Mouse (Mus musculus) heart, adult 9 months (tissue): ENCODE data around the gene Gm5678.
"Not testable (repeated sequence)": the region's sequence is repeated elsewhere in the genome, so short reads cannot be mapped to it uniquely, and the experiment has no call there.

Source experiments
- DNase-seq, 2 experiments: peaks; one replicate each; pipeline ENCODE4 v3.0.0; 2022; ENCODE audit warnings: low spot score in 2 of 2

The Gm5678 gene

DNA sequence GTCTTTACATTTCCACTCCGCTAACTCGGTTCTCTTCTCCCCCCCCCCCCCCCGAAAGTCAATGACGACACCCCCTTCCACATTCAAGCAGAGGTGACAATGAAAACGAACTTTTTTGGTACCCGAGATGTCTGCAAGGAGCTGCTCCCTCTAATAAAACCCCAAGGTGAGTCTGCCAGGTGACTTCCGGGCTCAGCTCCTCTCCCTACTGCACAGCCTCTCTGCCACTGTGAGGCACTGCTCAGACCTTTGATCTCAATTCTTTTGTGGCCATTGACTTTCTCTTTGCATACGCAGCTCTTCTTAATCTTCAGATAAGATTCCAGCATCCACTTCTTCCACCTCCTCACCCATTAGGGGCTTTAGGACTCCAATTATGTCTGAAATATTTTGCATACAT lies 19.2 kb upstream of the Gm5678 start:
- no peak for DNase-seq

DNA sequence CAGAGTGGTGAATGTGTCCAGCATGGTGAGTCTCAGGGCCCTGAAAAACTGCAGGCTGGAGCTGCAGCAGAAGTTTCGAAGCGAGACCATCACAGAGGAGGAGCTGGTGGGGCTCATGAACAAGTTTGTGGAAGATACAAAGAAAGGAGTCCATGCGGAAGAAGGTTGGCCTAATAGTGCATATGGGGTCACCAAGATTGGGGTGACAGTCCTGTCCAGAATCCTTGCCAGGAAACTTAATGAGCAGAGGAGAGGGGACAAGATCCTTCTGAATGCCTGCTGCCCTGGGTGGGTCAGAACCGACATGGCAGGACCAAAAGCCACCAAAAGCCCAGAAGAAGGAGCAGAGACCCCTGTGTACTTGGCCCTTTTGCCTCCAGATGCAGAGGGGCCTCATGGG lies 18.1 kb upstream of the Gm5678 start:
- no peak for DNase-seq

DNA sequence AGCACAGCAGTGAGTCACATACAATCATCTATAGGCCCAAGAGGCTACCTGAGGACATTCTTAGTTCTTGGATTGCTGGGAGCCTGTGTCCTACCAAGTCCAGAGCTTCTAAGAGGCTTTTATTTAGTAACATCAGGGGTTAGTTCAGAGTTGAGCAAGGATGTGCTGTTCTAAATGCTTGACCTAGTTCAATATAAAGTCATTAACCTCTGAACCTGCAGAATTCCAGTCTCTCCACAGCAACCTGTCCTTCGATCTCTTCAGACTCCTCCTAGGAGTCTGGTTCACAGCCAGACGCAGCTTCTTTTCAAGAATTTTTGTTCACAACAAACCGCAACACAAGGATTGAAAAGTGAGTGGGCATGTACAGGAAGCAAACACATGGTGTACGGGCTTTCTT lies 16.9 kb upstream of the Gm5678 start:
- DNase-seq: no peak

DNA sequence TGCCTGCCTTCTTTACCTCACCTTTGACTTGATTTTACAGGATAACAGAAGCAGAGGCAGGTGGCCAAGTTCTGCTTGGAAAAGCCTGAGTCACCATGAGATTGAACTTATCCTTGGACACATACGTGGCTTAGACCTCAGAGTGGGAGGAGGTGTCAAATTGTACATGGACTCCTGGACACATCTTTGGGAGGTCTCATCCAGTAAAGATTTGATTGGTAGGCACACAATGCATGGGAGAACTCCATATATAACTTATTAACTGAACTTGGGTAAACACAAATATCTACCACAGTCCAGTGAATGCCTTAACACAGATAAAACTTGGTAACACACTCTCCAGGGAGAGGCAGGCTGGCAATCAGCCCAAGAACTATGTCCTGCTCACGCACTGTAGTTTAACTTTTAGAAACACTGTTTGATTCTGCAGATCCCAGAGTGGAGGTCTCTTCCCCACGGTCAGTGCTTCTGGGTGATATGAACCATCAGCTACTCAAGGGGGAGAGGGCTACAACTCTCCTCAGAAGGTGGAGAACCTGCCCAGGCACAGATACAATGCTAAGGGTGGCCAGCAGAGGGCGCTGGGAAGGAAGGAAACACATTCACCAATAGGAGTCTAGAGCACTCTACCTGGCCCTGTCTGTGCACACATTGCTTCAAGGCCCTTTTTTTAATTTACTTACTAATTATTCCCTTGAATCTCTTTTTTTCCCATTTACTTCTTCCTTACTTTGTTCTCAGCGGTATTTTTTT lies 12.6 kb upstream of the Gm5678 start:
- peak in 1 of 2 experiments; percentile 41 for DNase-seq

DNA sequence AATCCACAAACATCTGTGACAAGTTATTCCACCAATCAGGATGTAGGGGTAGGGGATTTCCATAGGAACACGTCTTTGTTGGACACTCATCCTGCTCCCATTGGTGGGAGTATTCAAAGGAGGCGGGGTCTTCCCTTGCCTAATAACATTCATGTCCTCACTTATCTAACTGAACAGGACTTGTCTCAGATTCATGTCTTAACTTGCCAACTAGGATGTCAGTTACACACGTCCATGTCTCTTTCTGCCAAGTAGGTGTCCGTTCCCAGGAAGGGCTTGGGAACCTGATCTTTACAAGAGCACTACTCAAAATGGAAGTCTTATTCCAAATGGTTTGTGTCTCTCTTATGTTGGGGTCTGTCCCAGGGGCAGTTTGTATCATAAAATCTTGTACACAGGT lies 4.1 kb upstream of the Gm5678 start:
- DNase-seq: not testable (repeated sequence)

DNA sequence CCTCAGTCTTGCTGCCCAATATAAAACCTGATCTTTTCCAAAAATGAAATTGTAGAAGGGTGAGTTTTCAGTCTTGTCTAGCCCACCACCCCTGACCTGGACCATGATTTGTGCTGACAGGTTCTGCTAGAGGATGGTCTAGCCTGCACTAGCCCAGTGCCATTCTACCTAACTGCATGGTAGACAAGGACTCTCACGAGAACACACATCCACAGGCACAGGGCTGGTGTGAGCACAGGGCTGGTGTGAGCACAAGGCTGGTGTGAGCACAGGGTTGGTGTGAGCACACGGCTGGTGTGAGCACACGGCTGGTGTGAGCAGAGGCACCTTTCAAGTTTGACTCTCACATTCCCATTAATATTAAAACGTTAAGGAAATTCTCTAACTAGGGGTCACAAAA lies 3.2 kb upstream of the Gm5678 start:
- no peak for DNase-seq

DNA sequence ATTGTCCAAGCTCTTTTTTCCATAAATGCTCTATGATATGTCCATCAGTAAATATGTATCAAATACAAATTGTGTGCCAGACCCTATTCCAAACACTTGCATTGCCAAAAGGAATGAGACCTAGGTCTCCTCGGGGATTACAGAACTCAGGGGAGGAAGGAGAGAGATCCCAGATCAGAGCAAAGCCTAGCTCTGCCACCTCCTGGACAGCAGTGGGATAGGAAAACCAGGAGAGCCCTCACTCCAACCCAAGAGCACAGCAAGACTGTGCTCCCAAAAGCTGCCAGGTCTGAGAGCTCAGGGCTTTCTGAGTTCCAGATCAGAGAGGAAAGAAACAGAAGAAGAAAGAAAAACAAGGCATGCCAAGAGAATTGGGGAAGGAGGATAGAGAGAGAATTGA lies 1.2 kb upstream of the Gm5678 start:
- DNase-seq: no peak

DNA sequence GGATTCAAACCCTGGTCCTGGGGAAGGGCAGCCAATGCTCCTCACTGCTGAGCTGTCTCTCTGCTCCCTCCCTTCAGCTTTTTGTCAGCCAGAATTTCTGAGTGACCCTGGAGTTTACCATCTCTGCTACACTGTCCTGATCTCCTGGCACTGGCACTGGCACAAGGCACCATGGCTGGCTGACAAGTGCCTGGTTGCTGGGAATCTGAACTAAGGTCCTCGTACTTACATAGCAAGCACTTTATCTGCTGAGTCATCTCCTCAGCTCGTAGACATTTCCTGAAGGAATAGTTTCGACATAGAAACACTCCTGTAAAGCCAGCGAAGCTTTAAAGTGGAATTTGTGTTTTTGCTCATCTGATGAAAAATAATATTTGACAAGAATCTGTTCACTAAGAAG lies 16.1 kb downstream of the Gm5678 start:
- no peak for DNase-seq

DNA sequence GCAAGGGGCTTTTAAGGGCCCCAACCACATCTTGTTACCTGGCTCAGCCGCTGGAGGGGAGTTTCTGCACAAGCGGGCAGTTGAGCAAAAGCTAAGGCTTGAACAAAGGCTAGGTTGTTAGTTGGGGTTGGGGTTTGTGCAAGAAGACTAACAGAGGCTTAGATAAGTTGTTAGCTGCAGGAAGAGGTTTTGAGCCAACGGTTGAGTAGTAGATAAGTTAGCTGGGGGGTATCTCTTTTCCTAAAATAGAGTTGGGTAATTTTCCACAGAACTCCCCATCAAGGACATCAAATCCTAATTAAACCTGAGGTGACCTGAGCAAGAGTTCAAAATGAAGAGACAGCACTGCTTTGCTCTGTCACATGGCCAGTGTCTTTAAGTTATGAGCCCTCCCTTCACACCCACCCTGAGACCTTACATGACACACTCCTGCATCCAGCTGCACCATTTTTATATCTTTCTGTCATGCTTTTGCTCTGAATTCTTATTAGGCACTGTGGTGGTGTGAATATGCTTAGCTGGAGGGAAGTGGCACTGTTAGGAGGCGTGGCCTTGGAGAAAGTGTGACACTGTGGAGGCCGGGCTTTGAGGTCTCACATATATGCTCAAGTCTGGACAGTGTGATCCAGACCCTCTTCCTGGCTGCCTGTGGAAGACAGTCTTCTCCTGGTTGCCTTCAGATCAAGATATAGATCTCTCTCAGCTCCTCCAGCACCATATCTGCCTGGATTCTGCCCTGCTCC lies 20.7 kb downstream of the Gm5678 start:
- no peak for DNase-seq

DNA sequence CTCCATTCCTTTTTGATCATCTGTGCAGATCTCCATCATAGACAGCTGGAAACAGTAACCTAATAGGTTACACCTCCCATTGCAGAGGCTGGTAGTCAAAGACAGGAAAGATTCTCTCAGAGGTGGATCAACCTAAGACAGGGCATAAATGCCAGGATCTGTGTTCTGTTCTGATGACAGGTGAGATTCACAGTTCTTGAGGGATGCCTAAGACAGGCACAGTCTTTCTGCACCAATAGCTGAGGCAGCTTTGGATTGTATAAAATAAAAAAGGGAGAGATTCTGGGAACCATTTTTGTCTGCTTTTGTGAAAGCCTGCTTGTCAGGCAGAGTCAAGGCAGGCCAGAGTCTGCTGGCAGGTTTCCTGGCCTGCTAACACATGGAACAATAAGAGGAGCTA lies 40.1 kb downstream of the Gm5678 start:
- no peak for DNase-seq

DNA sequence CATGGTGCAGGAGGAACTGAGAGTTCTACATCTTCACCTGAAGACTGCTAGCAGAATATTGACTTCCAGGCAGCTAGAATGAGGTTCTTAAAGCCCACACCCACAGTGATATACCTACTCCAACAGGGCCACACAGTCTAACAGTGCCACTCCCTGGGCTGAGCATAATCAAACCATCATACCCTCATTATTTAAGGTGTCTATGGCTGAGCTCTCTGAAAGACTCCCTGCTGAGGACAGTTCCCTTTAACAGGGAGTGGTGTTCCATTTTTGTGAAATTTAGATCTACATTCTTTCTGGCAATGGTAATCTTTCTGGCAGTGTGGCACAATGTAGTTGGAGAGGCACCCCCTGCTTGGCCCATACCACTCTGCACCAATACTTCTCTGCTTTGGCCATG lies 41.6 kb downstream of the Gm5678 start:
- no peak for DNase-seq

DNA sequence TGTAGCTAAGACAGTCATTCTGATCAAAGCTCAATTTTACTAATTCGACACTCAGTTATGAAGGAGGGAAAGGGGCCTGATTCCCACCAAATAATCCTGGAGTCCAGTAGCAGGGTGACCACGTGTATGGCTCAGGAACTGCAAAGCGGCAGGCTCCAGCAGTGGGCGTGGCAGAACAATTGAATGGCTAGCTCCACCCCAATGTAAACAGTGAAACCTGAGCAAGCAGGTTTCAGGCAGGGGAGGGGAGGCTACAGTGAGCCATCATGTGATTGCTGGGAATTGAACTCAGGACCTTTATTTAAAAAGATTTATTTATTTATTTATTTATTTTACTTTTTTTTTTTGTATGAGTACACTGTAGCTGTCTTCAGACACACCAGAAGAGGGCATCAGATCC lies 42.6 kb downstream of the Gm5678 start:
- not testable (repeated sequence) for DNase-seq

DNA sequence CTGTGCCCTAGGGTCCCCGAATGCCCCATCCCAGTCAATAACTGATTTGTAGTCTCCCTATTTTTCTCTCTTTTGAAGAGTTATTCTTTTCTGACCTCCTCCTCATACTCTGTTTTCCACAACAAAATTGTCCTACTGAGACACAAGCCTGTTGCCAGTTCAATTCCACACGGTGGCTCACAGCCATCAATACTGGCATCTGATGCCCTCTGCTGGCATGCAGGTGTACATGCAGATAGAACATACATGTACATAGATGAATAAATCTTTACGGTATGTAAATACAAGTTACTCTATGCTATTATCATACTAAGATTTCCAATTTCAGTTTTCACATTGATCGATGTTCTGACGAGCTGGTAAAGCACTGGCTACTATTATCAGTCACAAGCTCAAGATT lies 43.2 kb downstream of the Gm5678 start:
- DNase-seq: no peak

DNA sequence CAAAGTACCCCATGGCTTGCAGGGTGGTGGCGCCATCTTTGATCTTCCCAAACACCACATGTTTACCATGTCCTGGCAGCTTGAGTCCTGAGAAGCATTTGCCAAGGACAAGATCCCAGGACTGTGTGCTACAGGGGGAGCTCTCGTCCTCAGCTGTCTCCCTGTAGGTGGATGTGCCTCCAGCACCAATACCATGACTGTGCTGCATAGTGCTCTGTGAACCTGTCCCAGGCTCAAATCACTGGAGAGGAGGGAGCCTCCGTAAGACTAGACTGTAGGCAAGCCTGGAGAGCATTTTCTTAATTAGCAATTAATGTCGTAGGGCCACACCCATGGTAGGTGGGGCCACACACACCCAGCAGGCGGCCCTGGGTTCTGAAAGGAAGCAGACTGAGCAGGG lies 48.5 kb downstream of the Gm5678 start:
- no peak for DNase-seq

DNA sequence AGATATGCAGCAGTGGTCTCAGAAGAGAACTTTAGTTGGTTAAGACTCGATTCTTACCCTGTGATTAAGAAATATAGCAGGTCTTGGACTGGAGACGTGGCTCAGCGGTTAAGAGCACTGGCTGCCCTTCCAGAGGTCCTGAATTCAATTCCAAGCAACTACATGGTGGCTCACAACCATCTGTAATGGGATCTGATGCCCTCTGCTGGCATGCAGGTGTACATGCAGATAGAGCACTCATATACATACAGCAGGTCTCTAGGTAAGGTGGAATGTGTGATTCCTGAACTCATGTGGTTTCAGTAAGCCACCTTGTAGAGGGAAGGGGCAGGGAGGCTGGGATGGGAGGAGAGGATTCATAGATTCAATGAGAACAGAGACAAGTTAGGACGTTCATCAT lies 50.3 kb downstream of the Gm5678 start:
- no peak for DNase-seq

DNA sequence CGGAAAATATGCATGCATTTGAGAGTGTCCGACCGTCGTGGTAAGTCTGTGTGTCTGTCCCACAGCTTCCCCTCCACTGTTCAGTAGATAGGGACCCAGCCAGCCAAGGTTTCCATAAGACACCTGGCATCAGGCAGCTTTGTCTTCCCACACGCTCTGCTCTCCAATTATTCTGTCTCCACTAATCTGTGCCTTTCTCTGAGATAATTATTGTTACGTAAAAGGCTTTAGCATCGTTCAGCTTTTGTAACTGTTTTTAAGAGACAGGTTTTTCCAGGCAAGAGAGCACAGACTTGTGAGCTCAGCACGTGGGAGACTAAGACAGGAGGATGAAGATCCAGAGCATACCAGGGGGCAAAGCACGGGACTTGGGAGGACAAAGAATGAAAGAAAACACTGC lies 51.3 kb downstream of the Gm5678 start:
- no peak for DNase-seq
